ENCODE assay signal across 14 mouse cellular contexts in genomic region chr2:29574187-29574586, GRCm38 (mm10). TPM values are rescaled to one million over a fixed set of nuclear protein-coding genes. Genes with fewer than 3 reads are reported as not detected.
DNase-seq lines count a peak whose midpoint lies in the region; ATAC-seq lines count a peak whose summit lies in the region.
"Had no signal": no experiment of that assay in that cellular context is flagged by ENCODE, and none has a peak within 500 bp of the region (broad histone marks: within the 10 kb centered on the region; RNA-seq: fewer than 3 reads in every experiment).

No protein-coding gene starts in this region.

- no peaks in the 10 kb centered on the region for H3K27me3 ChIP-seq in hindbrain, embryonic 11.5 days (ENCODE audit: control insufficient read depth, insufficient read depth, low read length)
- H3K27me3 ChIP-seq in hindbrain, embryonic 14.5 days (ENCODE audit: control insufficient read depth, insufficient read depth, low read length) = no peaks in the 10 kb centered on the region
- no peaks in the 10 kb centered on the region for H3K27me3 ChIP-seq in embryonic facial prominence, embryonic 10.5 days (replicated peaks; ENCODE audit: low read depth, poor library complexity, severe bottlenecking)
- H3K27me3 ChIP-seq in neural tube, embryonic 13.5 days = no peaks in the 10 kb centered on the region

- no peaks in the 10 kb centered on the region for H3K9me3 ChIP-seq in hindbrain, embryonic 11.5 days (ENCODE audit: control insufficient read depth, low read length)
- no peaks in the 10 kb centered on the region for H3K9me3 ChIP-seq in hindbrain, embryonic 14.5 days (ENCODE audit: control insufficient read depth, low read length)
- no peaks in the 10 kb centered on the region for H3K9me3 ChIP-seq in embryonic facial prominence, embryonic 10.5 days
- H3K9me3 ChIP-seq in neural tube, embryonic 13.5 days = no peaks in the 10 kb centered on the region
- H3K9me3 ChIP-seq: limb, embryonic 13.5 days; liver, embryonic 15.5 days had no signal

- DNase-seq in hindbrain, embryonic 11.5 days (ENCODE audit: low spot score) = peak; percentile 57
- no peak for DNase-seq in hindbrain, embryonic 14.5 days (ENCODE audit: low spot score)
- DNase-seq in embryonic facial prominence, embryonic 10.5 days (ENCODE audit: low spot score) = peak; percentile 59
- DNase-seq in mesoderm, embryonic 11.5 days (ENCODE audit: low read depth, low spot score) = peak; percentile 51
- no peak for DNase-seq in adrenal gland, postnatal 36 days
- no peak for DNase-seq in lung, postnatal 25 days (ENCODE audit: low spot score)
- DNase-seq in spleen, adult 18-20 months = no peak
- DNase-seq: cerebellum, adult 9-11 months; right cerebral cortex, postnatal 25 days had no signal

- H3K27ac ChIP-seq in hindbrain, embryonic 11.5 days (ENCODE audit: low read depth, low read length) = peak overlapping the region; percentile 78
- H3K27ac ChIP-seq in hindbrain, embryonic 14.5 days = no peak overlapping the region
- H3K27ac ChIP-seq in embryonic facial prominence, embryonic 10.5 days (replicated peaks) = peak overlapping the region; percentile 63; the same call in 1 of the 2 replicates
- no peak overlapping the region for H3K27ac ChIP-seq in neural tube, embryonic 13.5 days (replicated peaks)
- H3K27ac ChIP-seq: heart, adult 2 months; limb, embryonic 13.5 days; liver, embryonic 15.5 days had no signal

- H3K9ac ChIP-seq in hindbrain, embryonic 11.5 days (ENCODE audit: low read depth, low read length) = no peak overlapping the region
- no peak overlapping the region for H3K9ac ChIP-seq in hindbrain, embryonic 14.5 days
- H3K9ac ChIP-seq in neural tube, embryonic 13.5 days = no peak overlapping the region
- H3K9ac ChIP-seq: limb, embryonic 13.5 days; liver, embryonic 15.5 days had no signal

- H3K36me3 ChIP-seq in hindbrain, embryonic 11.5 days (ENCODE audit: control insufficient read depth, insufficient read depth, low read length) = no peaks in the 10 kb centered on the region
- no peaks in the 10 kb centered on the region for H3K36me3 ChIP-seq in hindbrain, embryonic 14.5 days (replicated peaks; ENCODE audit: control insufficient read depth, insufficient read depth)
- H3K36me3 ChIP-seq in embryonic facial prominence, embryonic 10.5 days (replicated peaks) = no peaks in the 10 kb centered on the region
- no peaks in the 10 kb centered on the region for H3K36me3 ChIP-seq in neural tube, embryonic 13.5 days
- H3K36me3 ChIP-seq: limb, embryonic 13.5 days; liver, embryonic 15.5 days had no signal

- H3K4me1 ChIP-seq in hindbrain, embryonic 11.5 days (replicated peaks; ENCODE audit: control insufficient read depth, insufficient read depth, low read length) = peaks cover 9% of the 10 kb centered on the region
- peaks cover 17% of the 10 kb centered on the region for H3K4me1 ChIP-seq in hindbrain, embryonic 14.5 days (replicated peaks; ENCODE audit: control insufficient read depth, insufficient read depth, low read length)
- peaks cover 75% of the 10 kb centered on the region for H3K4me1 ChIP-seq in embryonic facial prominence, embryonic 10.5 days
- peaks cover 33% of the 10 kb centered on the region for H3K4me1 ChIP-seq in neural tube, embryonic 13.5 days (replicated peaks)
- H3K4me1 ChIP-seq: liver, embryonic 15.5 days had no signal

- WGBS in hindbrain, embryonic 11.5 days = 8% methylated on average over 11 of the region's 11 CpGs
- 2% methylated on average over 11 of the region's 11 CpGs for WGBS in hindbrain, embryonic 14.5 days
- WGBS in embryonic facial prominence, embryonic 10.5 days = 8% methylated on average over 11 of the region's 11 CpGs
- 6% methylated on average over 11 of the region's 11 CpGs for WGBS in neural tube, embryonic 13.5 days

- no peak overlapping the region for H3K4me3 ChIP-seq in hindbrain, embryonic 11.5 days (ENCODE audit: low read depth, low read length)
- H3K4me3 ChIP-seq in hindbrain, embryonic 14.5 days (replicated peaks; ENCODE audit: low read length) = no peak overlapping the region
- no peak overlapping the region for H3K4me3 ChIP-seq in embryonic facial prominence, embryonic 10.5 days
- H3K4me3 ChIP-seq in neural tube, embryonic 13.5 days = no peak overlapping the region
- H3K4me3 ChIP-seq: heart, adult 2 months; limb, embryonic 13.5 days; liver, embryonic 15.5 days had no signal

- no peak overlapping the region for H3K4me2 ChIP-seq in hindbrain, embryonic 11.5 days (replicated peaks; ENCODE audit: low read depth, low read length)
- no peak overlapping the region for H3K4me2 ChIP-seq in hindbrain, embryonic 14.5 days (replicated peaks)
- H3K4me2 ChIP-seq in neural tube, embryonic 13.5 days = 0 out of 2 replicates have a peak overlapping the region, but pooled peaks have one; percentile 3
- H3K4me2 ChIP-seq: limb, embryonic 13.5 days; liver, embryonic 15.5 days had no signal

- ATAC-seq in hindbrain, embryonic 11.5 days (ENCODE audit: low FRiP score) = peak; percentile 35
- ATAC-seq in hindbrain, embryonic 14.5 days (ENCODE audit: low FRiP score) = no peak
- no peak for ATAC-seq in neural tube, embryonic 13.5 days (ENCODE audit: low read depth)
- ATAC-seq: inflammation-experienced regulatory T-cells, adult 6 months had no signal

RNA-seq across cellular contexts. Expression of gene Rapgef1, which starts 45.3 kb away (rescaled TPM):
- 13.3 and 14.3 TPM in 2 replicates for polyA plus RNA-seq in hindbrain, embryonic 11.5 days (2014; fragmentation: Nextera tagmentation; extraction: Ambion mirVana)
- 19.9 and 22.3 TPM in 2 replicates for polyA plus RNA-seq in hindbrain, embryonic 14.5 days (2014; fragmentation: Nextera tagmentation; extraction: Ambion mirVana)
- 16.5 and 17.3 TPM in 2 replicates for polyA plus RNA-seq in embryonic facial prominence, embryonic 10.5 days (2016; fragmentation: Nextera tagmentation; extraction: Ambion mirVana)
- polyA plus RNA-seq in neural tube, embryonic 13.5 days (2015; fragmentation: Nextera tagmentation; extraction: Ambion mirVana) = 13.5 and 15.5 TPM in 2 replicates
- total RNA-seq in adrenal gland, postnatal 36 days (2021) = 10 to 100 TPM; 45.4 to 49.9 TPM

Comparison
In these comparisons a context has a peak if more than half of its experiments do, and no peak if none do; other contexts are left out.
1. DNase-seq: peak in hindbrain, embryonic 11.5 days (single experiment), embryonic facial prominence, embryonic 10.5 days (single experiment) and mesoderm, embryonic 11.5 days (single experiment); none in hindbrain, embryonic 14.5 days (single experiment), adrenal gland, postnatal 36 days (0 of 2), lung, postnatal 25 days (single experiment) and spleen, adult 18-20 months (0 of 2).
2. H3K27ac ChIP-seq: peak in hindbrain, embryonic 11.5 days (single experiment) and embryonic facial prominence, embryonic 10.5 days (single experiment); none in hindbrain, embryonic 14.5 days (single experiment) and neural tube, embryonic 13.5 days (single experiment).